Mouse (Mus musculus): ENCODE data around the gene Gstm2. TPM values are rescaled to one million over a fixed set of nuclear protein-coding genes. Genes with fewer than 3 reads are reported as not detected.
"Not testable (repeated sequence)": the region's sequence is repeated elsewhere in the genome, so short reads cannot be mapped to it uniquely, and the experiment has no call there.

The Gstm2 gene
- polyA plus RNA-seq, 1 experiment from 2014 or later, result 23.4 TPM

- Histone ChIP-seq H3K9ac (no peak overlapping the region), H3K27ac (no peak overlapping the region), H3K4me1 (no peaks in the 10 kb centered on the region), H3K4me2 (replicated peaks) (no peak overlapping the region), H3K27me3 (no peaks in the 10 kb centered on the region), H3K36me3 (no peaks in the 10 kb centered on the region), H3K4me3 (no peak overlapping the region), H3K9me3 (replicated peaks) (no peaks in the 10 kb centered on the region)
- WGBS, result 87% methylated on average over 5 of the region's 5 CpGs
- no peak for ATAC-seq (ENCODE audit: low FRiP score)
Measured at GRCm38 (mm10) chr3:107953906-107954305, 32.3 kb downstream of the Gstm2 start.

GRCm38 (mm10) chr3:107953328-107953755 is 32.9 kb downstream of the Gstm2 start:
- no peak overlapping the region for H3K4me3 ChIP-seq
- no peaks in the 10 kb centered on the region for H3K9me3 ChIP-seq (replicated peaks)
- H3K9ac ChIP-seq, result no peak overlapping the region
- H3K4me2 ChIP-seq (replicated peaks), result no peak overlapping the region
- no peak for ATAC-seq (ENCODE audit: low FRiP score)
- no peak overlapping the region for H3K27ac ChIP-seq
- no peaks in the 10 kb centered on the region for H3K27me3 ChIP-seq
- 26% methylated on average over 6 of the region's 6 CpGs for WGBS
- no peaks in the 10 kb centered on the region for H3K4me1 ChIP-seq
- no peaks in the 10 kb centered on the region for H3K36me3 ChIP-seq

- H3K36me3 ChIP-seq, result no peaks in the 10 kb centered on the region
- H3K27me3 ChIP-seq, result no peaks in the 10 kb centered on the region
- no peaks in the 10 kb centered on the region for H3K4me1 ChIP-seq
- no peak overlapping the region for H3K4me2 ChIP-seq (replicated peaks)
- no peak overlapping the region for H3K27ac ChIP-seq
- WGBS, result 90% methylated on average over 11 of the region's 11 CpGs
- no peak for ATAC-seq (ENCODE audit: low FRiP score)
- H3K9me3 ChIP-seq (replicated peaks), result no peaks in the 10 kb centered on the region
- no peak overlapping the region for H3K9ac ChIP-seq
- H3K4me3 ChIP-seq, result no peak overlapping the region
Measured at GRCm38 (mm10) chr3:107950531-107950930, 35.7 kb downstream of the Gstm2 start.

GRCm38 (mm10) chr3:107949461-107949860 is 36.8 kb downstream of the Gstm2 start:
- ATAC-seq (ENCODE audit: low FRiP score); H3K9me3 ChIP-seq (replicated peaks); H3K36me3 ChIP-seq; H3K27ac ChIP-seq; H3K4me1 ChIP-seq; H3K27me3 ChIP-seq; H3K4me3 ChIP-seq; H3K9ac ChIP-seq; H3K4me2 ChIP-seq (replicated peaks): not testable (repeated sequence)
- WGBS, result 88% methylated on average over 1 of the region's 1 CpGs

- H3K4me2 ChIP-seq (replicated peaks), result no peak overlapping the region
- H3K27ac ChIP-seq, result no peak overlapping the region
- ATAC-seq (ENCODE audit: low FRiP score), result no peak
- H3K27me3 ChIP-seq, result peaks cover 3% of the 10 kb centered on the region; the same call in 1 of the 2 replicates
- H3K9ac ChIP-seq, result no peak overlapping the region
- H3K36me3 ChIP-seq, result no peaks in the 10 kb centered on the region
- no peak overlapping the region for H3K4me3 ChIP-seq
- H3K4me1 ChIP-seq, result peaks cover 7% of the 10 kb centered on the region
- no peaks in the 10 kb centered on the region for H3K9me3 ChIP-seq (replicated peaks)
- WGBS, result 53% methylated on average over 4 of the region's 4 CpGs
Measured at GRCm38 (mm10) chr3:107945729-107946128, 40.5 kb downstream of the Gstm2 start.

GRCm38 (mm10) chr3:107943239-107943990 is 42.8 kb downstream of the Gstm2 start, which contains the start of gene Gstm6:
Gstm6 (minus strand) TSS chr3:107943749.
- Histone ChIP-seq H3K4me1 (peaks cover 16% of the 10 kb centered on the region), H3K4me3 (peak within 1 kb of the TSS; percentile 25), H3K36me3 (no peaks in the 10 kb centered on the region), H3K27ac (no peak within 1 kb of the TSS), H3K9me3 (replicated peaks) (no peaks in the 10 kb centered on the region), H3K4me2 (replicated peaks) (peak within 1 kb of the TSS; percentile 46), H3K27me3 (peaks cover 3% of the 10 kb centered on the region; the same call in 1 of the 2 replicates), H3K9ac (peak within 1 kb of the TSS; percentile 13; the same call in 1 of the 2 replicates)
- peak; percentile 74 for ATAC-seq (ENCODE audit: low FRiP score)
- 18% methylated on average over 20 of the region's 20 CpGs for WGBS

GRCm38 (mm10) chr3:107941261-107941660 is 45.0 kb downstream of the Gstm2 start:
- H3K4me3 ChIP-seq, result no peak overlapping the region
- no peaks in the 10 kb centered on the region for H3K36me3 ChIP-seq
- H3K27ac ChIP-seq, result no peak overlapping the region
- H3K4me2 ChIP-seq (replicated peaks), result no peak overlapping the region
- peaks cover 16% of the 10 kb centered on the region for H3K4me1 ChIP-seq
- 69% methylated on average over 4 of the region's 4 CpGs for WGBS
- no peak for ATAC-seq (ENCODE audit: low FRiP score)
- peaks cover 3% of the 10 kb centered on the region; the same call in 1 of the 2 replicates for H3K27me3 ChIP-seq
- no peak overlapping the region for H3K9ac ChIP-seq
- H3K9me3 ChIP-seq (replicated peaks), result no peaks in the 10 kb centered on the region

- Histone ChIP-seq H3K36me3 (no peaks in the 10 kb centered on the region), H3K4me2 (replicated peaks) (no peak overlapping the region), H3K27ac (no peak overlapping the region), H3K4me1 (peaks cover 16% of the 10 kb centered on the region), H3K9me3 (replicated peaks) (no peaks in the 10 kb centered on the region), H3K4me3 (no peak overlapping the region), H3K9ac (no peak overlapping the region), H3K27me3 (peaks cover 3% of the 10 kb centered on the region; the same call in 1 of the 2 replicates)
- no peak for ATAC-seq (ENCODE audit: low FRiP score)
- WGBS, result 77% methylated on average over 7 of the region's 7 CpGs
Measured at GRCm38 (mm10) chr3:107940524-107940923, 45.7 kb downstream of the Gstm2 start.

GRCm38 (mm10) chr3:107939830-107940229 is 46.4 kb downstream of the Gstm2 start:
- no peak for ATAC-seq (ENCODE audit: low FRiP score)

GRCm38 (mm10) chr3:107939403-107939802 is 46.9 kb downstream of the Gstm2 start:
- WGBS, result 65% methylated on average over 3 of the region's 3 CpGs
- no peak overlapping the region for H3K4me3 ChIP-seq
- H3K36me3 ChIP-seq, result no peaks in the 10 kb centered on the region
- H3K4me2 ChIP-seq (replicated peaks), result no peak overlapping the region
- peaks cover 3% of the 10 kb centered on the region; the same call in 1 of the 2 replicates for H3K27me3 ChIP-seq
- H3K4me1 ChIP-seq, result peaks cover 16% of the 10 kb centered on the region
- H3K27ac ChIP-seq, result no peak overlapping the region
- no peak overlapping the region for H3K9ac ChIP-seq
- ATAC-seq (ENCODE audit: low FRiP score), result no peak
- no peaks in the 10 kb centered on the region for H3K9me3 ChIP-seq (replicated peaks)

More at GRCm38 (mm10) chr3:107939830-107940229, 46.4 kb downstream of the Gstm2 start:
- Histone ChIP-seq H3K4me2 (replicated peaks) (no peak overlapping the region), H3K4me1 (peaks cover 16% of the 10 kb centered on the region), H3K36me3 (no peaks in the 10 kb centered on the region), H3K27ac (no peak overlapping the region), H3K4me3 (no peak overlapping the region), H3K9me3 (replicated peaks) (no peaks in the 10 kb centered on the region), H3K9ac (no peak overlapping the region), H3K27me3 (peaks cover 3% of the 10 kb centered on the region; the same call in 1 of the 2 replicates)
- WGBS, result 79% methylated on average over 4 of the region's 4 CpGs

GRCm38 (mm10) chr3:107935888-107936287 is 50.4 kb downstream of the Gstm2 start:
- 68% methylated on average over 3 of the region's 3 CpGs for WGBS
- H3K4me3 ChIP-seq, result no peak overlapping the region
- H3K27me3 ChIP-seq, result no peaks in the 10 kb centered on the region
- no peak overlapping the region for H3K27ac ChIP-seq
- H3K36me3 ChIP-seq, result no peaks in the 10 kb centered on the region
- no peak overlapping the region for H3K4me2 ChIP-seq (replicated peaks)
- H3K9ac ChIP-seq, result no peak overlapping the region
- H3K4me1 ChIP-seq, result peaks cover 18% of the 10 kb centered on the region
- no peaks in the 10 kb centered on the region for H3K9me3 ChIP-seq (replicated peaks)
- ATAC-seq (ENCODE audit: low FRiP score), result no peak

GRCm38 (mm10) chr3:107935268-107935667 is 51.0 kb downstream of the Gstm2 start:
- no peak overlapping the region for H3K9ac ChIP-seq
- no peaks in the 10 kb centered on the region for H3K9me3 ChIP-seq (replicated peaks)
- no peaks in the 10 kb centered on the region for H3K27me3 ChIP-seq
- no peak overlapping the region for H3K4me2 ChIP-seq (replicated peaks)
- H3K27ac ChIP-seq, result no peak overlapping the region
- 87% methylated on average over 3 of the region's 3 CpGs for WGBS
- H3K36me3 ChIP-seq, result no peaks in the 10 kb centered on the region
- no peak for ATAC-seq (ENCODE audit: low FRiP score)
- H3K4me1 ChIP-seq, result peaks cover 22% of the 10 kb centered on the region
- no peak overlapping the region for H3K4me3 ChIP-seq

GRCm38 (mm10) chr3:107932128-107932527 is 54.1 kb downstream of the Gstm2 start:
- Histone ChIP-seq H3K36me3 (no peaks in the 10 kb centered on the region), H3K27ac (no peak overlapping the region), H3K4me2 (replicated peaks) (no peak overlapping the region), H3K9me3 (replicated peaks) (no peaks in the 10 kb centered on the region), H3K9ac (no peak overlapping the region), H3K27me3 (no peaks in the 10 kb centered on the region), H3K4me1 (peaks cover 23% of the 10 kb centered on the region), H3K4me3 (no peak overlapping the region)
- peak; percentile 35 for ATAC-seq (ENCODE audit: low FRiP score)
- 73% methylated on average over 6 of the region's 6 CpGs for WGBS
